Mouse (Mus musculus): ENCODE data around the gene Tap1.
"Not testable (repeated sequence)": the region's sequence is repeated elsewhere in the genome, so short reads cannot be mapped to it uniquely, and the experiment has no call there.

The Tap1 gene

DNA sequence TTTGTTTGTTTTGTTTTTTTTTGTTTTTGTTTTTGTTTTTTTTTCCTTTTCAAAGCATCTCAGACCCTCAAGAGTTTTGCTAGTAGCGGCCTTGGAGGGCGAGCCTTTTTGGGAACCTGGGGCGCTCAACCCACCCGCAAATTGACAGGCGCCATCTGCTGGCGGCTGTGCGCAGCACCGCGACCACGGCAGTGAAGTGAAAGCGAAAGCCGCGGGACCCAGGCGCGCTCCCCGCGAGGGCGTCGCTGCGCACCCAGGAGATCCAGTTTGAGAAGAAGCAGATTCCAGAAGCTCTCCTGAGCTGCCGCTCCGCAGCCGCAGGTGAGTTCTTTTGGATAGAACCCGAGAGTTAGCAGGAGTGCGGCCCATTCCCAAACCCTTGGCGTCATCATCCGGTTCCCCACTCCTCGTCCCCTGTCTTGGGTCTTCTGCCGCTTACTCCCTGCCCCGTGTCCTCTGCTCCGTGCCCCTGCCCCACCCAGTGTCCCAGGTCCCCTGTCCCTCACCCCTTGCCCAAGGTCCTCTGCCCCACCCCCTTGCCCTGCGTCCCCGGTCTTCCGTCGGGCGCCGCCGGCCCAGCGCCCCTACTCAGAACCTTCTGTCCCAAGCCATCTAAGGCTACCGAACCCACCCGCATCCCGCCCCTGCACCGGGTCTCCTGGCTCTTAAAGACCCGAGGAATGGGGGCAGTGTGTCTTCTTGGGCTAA is 17.1 kb downstream of the Tap1 start:
- peak; percentile 96 for DNase-seq (ENCODE audit: low read depth)

DNA sequence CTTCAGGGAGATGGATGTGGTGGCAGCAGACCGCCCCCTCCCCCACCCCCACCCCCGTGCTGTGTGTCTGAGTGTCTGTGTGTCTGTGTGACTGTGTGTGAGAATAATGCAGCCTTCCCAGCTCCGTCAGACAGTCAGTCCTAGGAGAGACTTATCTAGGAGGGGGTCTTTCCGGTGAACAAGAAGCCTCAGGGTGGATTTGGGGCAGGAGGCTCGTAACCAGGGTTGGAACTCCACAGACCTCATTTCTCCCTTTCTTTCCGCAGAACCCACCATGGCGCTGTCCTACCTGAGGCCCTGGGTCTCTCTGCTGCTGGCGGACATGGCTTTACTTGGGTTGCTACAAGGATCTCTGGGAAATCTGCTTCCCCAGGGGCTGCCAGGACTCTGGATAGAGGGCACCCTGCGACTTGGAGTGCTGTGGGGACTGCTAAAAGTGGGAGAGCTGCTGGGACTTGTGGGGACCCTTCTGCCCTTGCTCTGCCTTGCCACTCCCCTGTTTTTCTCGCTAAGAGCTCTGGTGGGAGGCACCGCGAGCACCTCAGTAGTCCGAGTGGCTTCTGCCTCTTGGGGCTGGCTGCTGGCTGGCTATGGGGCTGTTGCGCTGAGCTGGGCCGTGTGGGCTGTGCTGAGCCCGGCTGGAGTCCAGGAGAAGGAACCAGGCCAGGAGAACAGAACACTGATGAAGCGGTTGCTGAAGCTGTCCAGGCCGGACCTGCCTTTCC is 17.8 kb downstream of the Tap1 start:
- DNase-seq (ENCODE audit: low read depth): peak; percentile 64

DNA sequence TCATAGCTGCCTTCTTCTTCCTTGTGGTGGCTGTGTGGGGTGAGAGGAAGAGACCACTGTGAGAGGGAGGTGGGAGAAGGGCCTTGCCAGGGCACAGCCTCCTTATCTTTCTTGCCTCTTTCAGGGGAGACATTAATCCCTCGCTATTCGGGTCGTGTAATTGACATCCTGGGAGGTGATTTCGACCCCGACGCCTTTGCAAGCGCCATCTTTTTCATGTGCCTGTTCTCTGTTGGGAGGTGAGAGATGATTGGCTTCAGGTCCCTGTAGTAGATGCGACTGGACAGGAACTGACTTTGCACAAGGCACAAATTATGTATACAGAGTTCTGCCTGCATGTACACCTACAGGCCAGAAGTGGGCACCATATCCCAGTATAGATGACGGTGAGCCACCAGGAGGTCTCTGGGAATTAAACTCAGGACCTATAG is 18.4 kb downstream of the Tap1 start:
- peak; percentile 85 for DNase-seq (ENCODE audit: low read depth)

- no peak for DNase-seq (ENCODE audit: low read depth)
Measured at GRCm38 (mm10) chr17:34206731-34207130, 19.4 kb downstream of the Tap1 start.

DNA sequence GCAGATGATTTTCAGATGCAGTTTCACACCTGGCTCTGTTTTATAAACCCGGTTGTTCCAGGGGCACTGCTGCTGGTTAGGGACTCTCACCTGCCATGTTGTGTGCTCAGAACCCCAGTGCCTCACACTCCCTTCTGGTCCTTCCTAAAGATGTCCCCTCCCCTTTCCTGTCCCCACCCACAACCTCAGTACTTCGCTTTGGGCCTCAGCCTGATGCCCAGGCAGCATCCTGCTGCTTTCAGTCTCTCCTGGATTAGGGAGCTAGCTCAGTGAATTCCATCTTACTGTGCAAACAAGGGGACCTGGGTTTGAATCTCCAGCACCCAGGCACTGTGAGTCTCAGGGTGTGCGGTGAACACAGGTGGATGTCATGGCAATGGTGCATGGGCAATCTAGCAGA is 20.1 kb downstream of the Tap1 start:
- DNase-seq (ENCODE audit: low read depth): peak; percentile 77

DNA sequence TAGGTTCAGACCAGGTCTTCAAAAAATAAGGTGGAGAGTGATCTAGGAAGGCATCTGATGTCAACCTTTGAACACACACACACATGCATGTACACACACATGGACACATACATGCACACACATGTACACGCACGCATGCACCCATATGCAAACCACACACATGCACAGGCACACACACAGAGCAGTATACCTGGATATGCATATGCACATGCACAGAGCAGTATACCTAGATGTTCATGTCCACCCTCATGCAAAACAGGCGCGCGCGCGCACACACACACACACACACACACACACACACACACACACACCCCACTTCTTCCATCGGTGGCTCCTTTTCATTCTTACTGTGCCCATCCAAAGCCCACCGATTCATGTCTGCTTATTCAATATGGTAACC is 20.5 kb downstream of the Tap1 start:
- DNase-seq (ENCODE audit: low read depth): no peak

GRCm38 (mm10) chr17:34208421-34208820 is 21.1 kb downstream of the Tap1 start:
- DNase-seq (ENCODE audit: low read depth): no peak

- peak; percentile 63 for DNase-seq (ENCODE audit: low read depth)
Measured at GRCm38 (mm10) chr17:34209680-34210079, 22.3 kb downstream of the Tap1 start.

DNA sequence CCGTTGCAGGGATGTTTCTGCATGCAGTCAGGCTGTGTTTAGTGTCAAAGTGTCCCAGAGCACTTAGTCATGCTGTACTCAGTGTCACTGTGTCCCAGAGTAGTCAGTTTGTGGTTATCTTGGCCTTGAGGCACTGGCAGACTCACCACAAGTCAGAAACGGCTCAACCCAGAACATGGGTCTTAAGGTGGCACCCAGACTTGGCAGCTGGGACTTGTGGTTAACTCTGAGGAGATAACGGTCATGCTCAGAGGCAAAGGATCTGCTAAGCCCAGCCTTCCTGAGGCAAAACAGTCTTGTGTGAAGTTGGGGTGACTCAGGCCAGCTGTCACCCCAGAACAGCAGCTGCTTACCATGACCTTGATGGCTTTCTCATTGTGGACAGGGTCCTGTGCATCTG is 23.2 kb downstream of the Tap1 start:
- DNase-seq (ENCODE audit: low read depth): peak; percentile 84

- peak; percentile 71 for DNase-seq (ENCODE audit: low read depth)
Measured at GRCm38 (mm10) chr17:34211746-34212365, 24.5 kb downstream of the Tap1 start.

- DNase-seq (ENCODE audit: low read depth): no peak
Measured at GRCm38 (mm10) chr17:34213936-34214335, 26.6 kb downstream of the Tap1 start.

- DNase-seq (ENCODE audit: low read depth): no peak
Measured at GRCm38 (mm10) chr17:34215176-34215575, 27.8 kb downstream of the Tap1 start.

- no peak for DNase-seq (ENCODE audit: low read depth)
Measured at GRCm38 (mm10) chr17:34217216-34217928, 30.0 kb downstream of the Tap1 start.

- DNase-seq (ENCODE audit: low read depth): peak; percentile 50
Measured at GRCm38 (mm10) chr17:34217986-34218385, 30.6 kb downstream of the Tap1 start.

DNA sequence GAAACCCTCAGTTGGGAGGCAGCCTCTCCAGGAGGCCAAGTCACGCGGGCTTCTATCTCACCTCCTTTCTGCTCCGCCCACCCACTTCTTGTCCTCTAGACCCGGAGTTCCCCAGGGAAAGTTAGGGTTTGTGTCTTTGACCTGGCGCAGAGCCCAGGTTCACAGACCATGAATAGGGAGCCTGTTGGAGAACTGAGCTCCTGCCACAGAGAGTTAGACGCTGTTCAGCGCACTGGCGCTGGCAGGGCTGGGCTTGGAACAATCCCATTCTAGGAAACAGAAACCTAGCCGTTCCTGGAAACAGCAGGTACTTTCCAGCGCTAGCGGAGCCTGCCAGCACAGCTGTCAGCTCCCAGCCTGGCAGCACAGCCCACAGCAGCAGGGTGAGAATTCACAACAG is 31.3 kb downstream of the Tap1 start:
- peak; percentile 84 for DNase-seq (ENCODE audit: low read depth)

DNA sequence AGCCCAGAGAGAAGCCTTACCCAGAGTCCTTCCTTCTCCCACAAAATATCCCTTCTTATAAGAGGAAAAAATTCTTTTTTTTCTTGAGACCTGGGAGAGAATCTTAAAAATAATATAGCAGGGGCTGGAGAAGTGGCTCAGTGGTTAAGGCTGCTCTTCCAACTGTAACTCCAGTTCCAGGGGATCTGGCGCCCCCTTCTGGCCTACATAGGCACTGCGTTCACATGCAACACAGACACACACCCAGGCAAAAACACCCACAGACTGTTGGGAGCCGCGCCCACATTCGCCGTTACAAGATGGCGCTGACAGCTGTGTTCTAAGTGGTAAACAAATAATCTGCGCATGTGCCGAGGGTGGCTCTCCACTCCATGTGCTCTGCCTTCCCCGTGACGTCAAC is 31.7 kb downstream of the Tap1 start:
- DNase-seq (ENCODE audit: low read depth): peak; percentile 90

- DNase-seq (ENCODE audit: low read depth): not testable (repeated sequence)
Measured at GRCm38 (mm10) chr17:34219801-34220200, 32.4 kb downstream of the Tap1 start.

DNA sequence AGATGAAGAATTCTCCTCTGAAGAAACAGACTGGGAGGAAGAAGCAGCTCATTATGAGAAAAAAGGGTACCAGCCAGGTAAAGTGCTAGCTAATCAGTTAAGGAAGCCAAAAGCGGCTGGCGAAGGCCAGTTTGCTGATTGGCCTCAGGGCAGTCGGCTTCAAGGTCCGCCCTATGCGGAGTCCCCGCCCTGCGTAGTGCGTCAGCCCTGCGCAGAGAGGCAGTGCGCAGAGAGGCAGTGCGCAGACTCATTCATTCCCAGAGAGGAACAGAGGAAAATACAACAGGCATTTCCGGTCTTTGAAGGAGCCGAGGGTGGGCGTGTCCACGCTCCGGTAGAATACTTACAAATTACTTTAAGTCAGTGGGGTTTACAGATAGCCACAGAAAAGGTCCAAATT is 33.0 kb downstream of the Tap1 start:
- DNase-seq (ENCODE audit: low read depth): not testable (repeated sequence)

GRCm38 (mm10) chr17:34224816-34225215 is 37.5 kb downstream of the Tap1 start:
- DNase-seq (ENCODE audit: low read depth): no peak

GRCm38 (mm10) chr17:34225426-34225825 is 38.1 kb downstream of the Tap1 start:
- no peak for DNase-seq (ENCODE audit: low read depth)

DNA sequence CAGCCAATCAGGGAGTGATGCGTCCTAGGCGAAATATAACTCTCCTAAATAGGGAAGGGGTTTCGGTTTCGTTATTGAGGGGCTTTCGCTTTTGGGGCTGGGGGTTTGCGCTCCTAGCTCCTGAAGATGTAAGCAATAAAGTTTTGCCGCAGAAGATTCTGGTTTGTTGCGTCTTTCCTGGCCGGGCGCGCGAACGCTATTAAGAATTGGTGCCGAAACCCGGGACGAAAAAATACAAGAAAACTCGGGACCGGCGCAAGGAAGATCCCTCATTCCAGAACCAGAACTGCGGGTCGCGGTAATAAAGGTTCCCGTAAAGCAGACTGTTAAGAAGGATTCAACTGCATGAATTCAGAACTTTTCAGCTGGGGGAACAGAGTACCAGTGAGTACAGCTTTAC is 38.6 kb downstream of the Tap1 start:
- DNase-seq (ENCODE audit: low read depth): not testable (repeated sequence)

- not testable (repeated sequence) for DNase-seq (ENCODE audit: low read depth)
Measured at GRCm38 (mm10) chr17:34230971-34231370, 43.6 kb downstream of the Tap1 start.
